Mouse (Mus musculus): ENCODE data around the gene Vmn1r181.
"Not testable (repeated sequence)": the region's sequence is repeated elsewhere in the genome, so short reads cannot be mapped to it uniquely, and the experiment has no call there.

The Vmn1r181 gene

DNA sequence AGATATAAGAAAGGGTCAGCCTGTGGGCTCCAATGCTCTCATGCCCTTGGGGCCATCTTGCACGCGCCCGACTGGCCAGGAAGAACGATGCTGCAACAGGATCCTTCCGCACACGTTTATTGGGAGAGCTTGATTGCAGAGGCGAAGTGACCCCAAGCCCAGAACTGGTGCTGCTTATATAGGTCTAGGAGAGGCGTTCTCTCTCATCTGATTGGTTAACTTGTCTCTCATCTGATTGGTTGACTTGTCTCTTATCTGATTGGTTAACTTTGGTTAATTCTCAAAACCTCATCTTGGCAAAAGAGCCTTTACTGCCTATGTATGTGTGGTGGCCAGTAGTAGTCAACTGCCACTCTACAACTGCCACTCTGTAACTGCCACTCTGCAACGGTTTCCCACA is at the start of gene Vmn1r181:
TSS of gene Vmn1r181 (plus strand) at position 301 of the 400 bp plus-strand sequence.
- not testable (repeated sequence) for DNase-seq (ENCODE audit: low read depth)

DNA sequence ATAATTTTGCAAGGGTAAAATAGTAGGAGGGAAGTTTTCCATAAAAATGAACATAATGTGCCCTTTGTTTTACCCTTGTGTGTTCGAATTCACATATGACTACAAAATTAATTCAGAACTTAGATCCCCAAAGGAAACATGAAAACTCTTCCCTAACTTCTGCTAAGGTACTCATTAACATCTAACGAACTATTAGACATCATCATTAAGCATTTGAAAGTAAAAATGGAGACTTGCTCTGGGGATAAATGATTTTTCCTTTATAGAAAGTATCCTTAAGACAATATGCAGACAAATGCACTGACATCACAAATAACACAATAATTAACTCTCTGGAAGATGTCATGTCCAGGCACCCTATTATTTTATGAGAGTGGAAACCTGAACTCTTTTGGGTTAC is 47.7 kb upstream of the Vmn1r181 start, which contains the start of gene Vmn1r179:
TSS of gene Vmn1r179 (plus strand) at position 301 of the 400 bp plus-strand sequence.
- DNase-seq (ENCODE audit: low read depth) = no peak

DNA sequence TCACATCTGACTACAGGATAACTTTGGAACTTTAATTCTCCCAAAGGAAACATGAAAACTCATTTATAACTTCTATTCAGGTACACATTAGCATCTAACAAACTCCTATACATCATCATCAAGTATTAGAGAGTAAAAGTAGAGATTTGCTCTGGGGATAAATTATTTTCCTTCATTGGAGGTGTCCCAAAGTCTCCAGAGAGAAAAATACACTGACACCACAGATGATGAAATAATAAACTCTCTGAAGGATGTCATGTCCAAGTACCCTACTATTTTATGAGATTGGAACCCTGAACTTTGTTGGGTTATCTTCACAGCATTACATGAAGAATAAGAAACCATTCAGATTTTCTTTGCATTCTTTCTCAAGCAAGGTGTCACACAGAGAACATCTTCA is 24.1 kb upstream of the Vmn1r181 start, which contains the start of gene Vmn1r180:
TSS of gene Vmn1r180 (plus strand) at position 301 of the 400 bp plus-strand sequence.
- DNase-seq (ENCODE audit: low read depth) = no peak

DNA sequence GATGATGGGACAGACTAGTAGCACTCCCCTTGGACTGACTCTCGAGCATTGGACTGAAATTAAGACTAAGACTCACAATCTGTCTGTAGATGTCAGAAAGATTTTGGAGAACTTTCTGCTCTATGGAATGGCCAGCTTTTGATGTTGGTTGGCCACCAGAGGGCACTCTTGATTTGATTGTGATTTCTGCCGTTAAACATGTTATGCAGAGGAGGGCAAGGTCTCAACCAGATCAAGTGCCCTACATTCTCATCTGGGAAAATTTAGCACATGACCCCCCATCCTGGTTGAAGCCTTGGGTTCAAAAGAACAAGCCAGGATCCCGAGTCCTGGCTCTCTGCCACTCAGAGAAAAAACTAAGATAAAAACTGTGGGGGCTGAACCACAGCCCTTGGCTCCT is 6.4 kb upstream of the Vmn1r181 start:
- not testable (repeated sequence) for DNase-seq (ENCODE audit: low read depth)

DNA sequence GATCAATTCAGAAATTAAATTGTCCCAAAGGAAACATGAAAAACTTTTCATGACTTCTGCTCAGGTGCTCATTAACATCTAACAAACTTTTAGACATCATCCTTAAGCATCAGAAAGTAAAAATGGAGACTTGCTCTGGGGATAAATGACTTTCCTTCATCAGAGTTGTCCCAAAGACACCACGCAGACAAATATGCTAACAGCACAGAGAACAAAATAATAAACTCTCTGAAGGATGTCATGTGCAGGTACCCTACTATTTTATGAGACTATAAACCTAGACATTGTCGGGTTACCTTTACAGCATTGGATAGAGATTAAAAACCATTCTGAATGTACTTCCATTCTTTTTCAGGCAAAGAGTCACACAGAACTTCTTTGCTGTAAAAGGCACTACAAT is 27.0 kb downstream of the Vmn1r181 start, which contains the start of gene V1rd19:
TSS of gene V1rd19 (plus strand) at position 301 of the 400 bp plus-strand sequence.
- no peak for DNase-seq (ENCODE audit: low read depth)

Measured in fibroblast of lung, adult 2 months (primary cell).